Mouse (Mus musculus): ENCODE results near the gene Zfp692.

- TF ChIP-seq POLR2A (IDR thresholded peaks at IDR 0.05; ENCODE audit: insufficient read depth, low read depth, low read length) (no peak), CTCF (IDR thresholded peaks at IDR 0.05; ENCODE audit: insufficient read depth, low read depth, low read length) (peak; percentile 58)
These were observed 4.8 kb upstream of the Zfp692 start for GRCm38 (mm10) chr11:58301837-58302754.

Measured in olfactory bulb, adult 2 months (tissue).